Mouse (Mus musculus) splenic B cell, adult 2 months (primary cell): ENCODE results near the gene Msi2.

Source experiments
- DNase-seq: peaks from one replicate; pipeline ENCODE4 v3.0.0-alpha.2; 2011; ENCODE audit warnings: low read depth, low spot score
- H3K27me3 ChIP-seq: 2 replicates; pipeline ENCODE4 v1.6.1; 2012; ENCODE audit warnings: mild to moderate bottlenecking, low read length, moderate library complexity, mixed read lengths; ENCODE audit not compliant: control insufficient read depth, poor library complexity, insufficient read depth, severe bottlenecking
- H3K36me3 ChIP-seq: 2 replicates; pipeline ENCODE4 v1.6.1; 2012; ENCODE audit warnings: mild to moderate bottlenecking, low read length, moderate library complexity, mixed read lengths; ENCODE audit not compliant: control insufficient read depth, poor library complexity, insufficient read depth, severe bottlenecking

Msi2 gene

GRCm38 (mm10) chr11:88627327-88627726, 91.0 kb downstream of the Msi2 start:
- Histone ChIP-seq H3K36me3 (no peaks in the 10 kb centered on the region), H3K27me3 (no peaks in the 10 kb centered on the region)
- DNase-seq: no peak

- Histone ChIP-seq H3K27me3 (no peaks in the 10 kb centered on the region), H3K36me3 (no peaks in the 10 kb centered on the region)
- DNase-seq: no peak
Observed at GRCm38 (mm10) chr11:88626576-88626975, 91.7 kb downstream of the Msi2 start.

- DNase-seq: no peak
- Histone ChIP-seq H3K36me3 (no peaks in the 10 kb centered on the region), H3K27me3 (no peaks in the 10 kb centered on the region)
Observed at GRCm38 (mm10) chr11:88626061-88626460, 92.3 kb downstream of the Msi2 start.

GRCm38 (mm10) chr11:88625063-88625462, 93.2 kb downstream of the Msi2 start:
- Histone ChIP-seq H3K27me3 (no peaks in the 10 kb centered on the region), H3K36me3 (no peaks in the 10 kb centered on the region)
- no peak for DNase-seq

GRCm38 (mm10) chr11:88624627-88625026, 93.7 kb downstream of the Msi2 start:
- no peaks in the 10 kb centered on the region for H3K36me3 ChIP-seq
- no peaks in the 10 kb centered on the region for H3K27me3 ChIP-seq
- DNase-seq: no peak

- Histone ChIP-seq H3K36me3 (no peaks in the 10 kb centered on the region), H3K27me3 (no peaks in the 10 kb centered on the region)
- no peak for DNase-seq
Observed at GRCm38 (mm10) chr11:88623671-88624070, 94.6 kb downstream of the Msi2 start.

GRCm38 (mm10) chr11:88622496-88622895, 95.8 kb downstream of the Msi2 start:
- no peaks in the 10 kb centered on the region for H3K27me3 ChIP-seq
- H3K36me3 ChIP-seq: no peaks in the 10 kb centered on the region
- DNase-seq: no peak

GRCm38 (mm10) chr11:88621789-88622188, 96.5 kb downstream of the Msi2 start:
- no peak for DNase-seq
- H3K27me3 ChIP-seq: no peaks in the 10 kb centered on the region
- H3K36me3 ChIP-seq: no peaks in the 10 kb centered on the region

- H3K36me3 ChIP-seq: no peaks in the 10 kb centered on the region
- H3K27me3 ChIP-seq: no peaks in the 10 kb centered on the region
- DNase-seq: peak; percentile 74
Observed at GRCm38 (mm10) chr11:88620158-88620973, 97.9 kb downstream of the Msi2 start.

GRCm38 (mm10) chr11:88619468-88620157, 98.7 kb downstream of the Msi2 start:
- Histone ChIP-seq H3K27me3 (no peaks in the 10 kb centered on the region), H3K36me3 (no peaks in the 10 kb centered on the region)
- peak; percentile 77 for DNase-seq

GRCm38 (mm10) chr11:88618732-88619309, 99.5 kb downstream of the Msi2 start:
- DNase-seq: peak; percentile 89
- H3K36me3 ChIP-seq: no peaks in the 10 kb centered on the region
- no peaks in the 10 kb centered on the region for H3K27me3 ChIP-seq

- Histone ChIP-seq H3K27me3 (no peaks in the 10 kb centered on the region), H3K36me3 (no peaks in the 10 kb centered on the region)
- DNase-seq: no peak
Observed at GRCm38 (mm10) chr11:88618005-88618501, 100.3 kb downstream of the Msi2 start.

- no peak for DNase-seq
- H3K36me3 ChIP-seq: no peaks in the 10 kb centered on the region
- no peaks in the 10 kb centered on the region for H3K27me3 ChIP-seq
Observed at GRCm38 (mm10) chr11:88617380-88617779, 100.9 kb downstream of the Msi2 start.

- Histone ChIP-seq H3K36me3 (no peaks in the 10 kb centered on the region; the same call in 1 of the 2 replicates), H3K27me3 (no peaks in the 10 kb centered on the region)
- DNase-seq: peak; percentile 69
Observed at GRCm38 (mm10) chr11:88614527-88615305, 103.6 kb downstream of the Msi2 start.
